Mouse (Mus musculus) Patski (cell line): ENCODE data around the gene Dab1. TPM values are rescaled to one million over a fixed set of nuclear protein-coding genes. Genes with fewer than 3 reads are reported as not detected.

Experiments
- ATAC-seq: fragments of 100-300 bp; one replicate; pipeline ENCODE4 v1.8.0; 2021
- CTCF ChIA-PET: fragments of 350-600 bp; sonication (Branson Sonifier 250); formaldehyde crosslinking; loops from one replicate; lab custom pipeline; 2022; ENCODE audit warnings: inconsistent platforms; lab: Charles Lee
- POLR2A ChIA-PET: fragments of 350-600 bp; sonication (Branson Sonifier 250); formaldehyde crosslinking; loops from one replicate; lab custom pipeline; 2022; ENCODE audit warnings: antibody characterized with exemption, inconsistent platforms; lab: Charles Lee
- DNase-seq: peaks from one replicate; pipeline ENCODE4 v3.0.0-alpha.2; 2011; ENCODE audit warnings: low read depth, low spot score
- H3K27me3 ChIP-seq: fragments of 371-371 bp; one replicate; pipeline ENCODE4 v1.5.1; 2021
- CTCF ChIP-seq: fragments of 100-300 bp; IDR thresholded peaks from one replicate; pipeline ENCODE4 v1.5.1; 2021
- in situ Hi-C: fragments of 300-500 bp; cut with MboI; formaldehyde crosslinking; loops from 3 replicates; pipeline ENCODE4 v1.11.1; 2018; ENCODE audit warnings: low pct_unique_long_range_greater_than_20kb, mixed read lengths
- polyA plus RNA-seq: library from polyadenylated mRNA; unstranded; gene quantifications from one replicate; pipeline ENCODE4 v1.2.3, GENCODE M21; 2021

Gene Dab1
- polyA plus RNA-seq, 1 experiment from 2014 or later, result 0.08 TPM

GRCm38 (mm10) chr4:103737185-103737584, 118.0 kb downstream of the Dab1 start:
- ChIA-PET CTCF (no interaction called here), POLR2A (no interaction called here)
- TF ChIP-seq CTCF, result no peak
- in situ Hi-C loops, result no loop called here
- no peaks in the 10 kb centered on the region for H3K27me3 ChIP-seq
- DNase-seq, result no peak
- ATAC-seq, result no peak

GRCm38 (mm10) chr4:103751249-103751855, 132.2 kb downstream of the Dab1 start:
- DNase-seq (no peak), ATAC-seq (no peak)
- TF ChIP-seq CTCF, result no peak
- in situ Hi-C loops, result no loop called here
- ChIA-PET POLR2A (no interaction called here), CTCF (no interaction called here)
- peaks cover 4% of the 10 kb centered on the region for H3K27me3 ChIP-seq

- DNase-seq, result no peak
- peaks cover 4% of the 10 kb centered on the region for H3K27me3 ChIP-seq
- no peak for TF ChIP-seq CTCF
- in situ Hi-C loops, result no loop called here
- ChIA-PET CTCF (no interaction called here), POLR2A (no interaction called here)
- no peak for ATAC-seq
Measured at GRCm38 (mm10) chr4:103754561-103754960, 135.4 kb downstream of the Dab1 start.

GRCm38 (mm10) chr4:103757241-103757640, 138.1 kb downstream of the Dab1 start:
- no peak for TF ChIP-seq CTCF
- DNase-seq (no peak), ATAC-seq (no peak)
- ChIA-PET POLR2A (interaction anchor here (0.7 kb wide), 1 partner anchor 62 kb away, joined by 7 read pairs; no protein-coding TSS in a partner anchor), CTCF (no interaction called here)
- H3K27me3 ChIP-seq, result peaks cover 4% of the 10 kb centered on the region
- in situ Hi-C loops, result no loop called here

GRCm38 (mm10) chr4:103762416-103762815, 143.3 kb downstream of the Dab1 start:
- in situ Hi-C loops, result no loop called here
- POLR2A ChIA-PET, result no interaction called here
- DNase-seq (no peak), ATAC-seq (no peak)
- no peak for TF ChIP-seq CTCF
- CTCF ChIA-PET, result no interaction called here
- H3K27me3 ChIP-seq, result no peaks in the 10 kb centered on the region

- no peaks in the 10 kb centered on the region for H3K27me3 ChIP-seq
- TF ChIP-seq CTCF, result no peak
- ChIA-PET CTCF (no interaction called here), POLR2A (no interaction called here)
- ATAC-seq (no peak), DNase-seq (no peak)
- in situ Hi-C loops, result no loop called here
Measured at GRCm38 (mm10) chr4:103775712-103776111, 156.6 kb downstream of the Dab1 start.

- no peak for ATAC-seq
- ChIA-PET CTCF (no interaction called here), POLR2A (no interaction called here)
- in situ Hi-C loops, result no loop called here
- no peaks in the 10 kb centered on the region for H3K27me3 ChIP-seq
- no peak for DNase-seq
- no peak for TF ChIP-seq CTCF
Measured at GRCm38 (mm10) chr4:103781398-103781797, 162.2 kb downstream of the Dab1 start.

- DNase-seq, result no peak
- in situ Hi-C loops, result no loop called here
- POLR2A ChIA-PET, result no interaction called here
- no peak for TF ChIP-seq CTCF
- ATAC-seq, result no peak
- CTCF ChIA-PET, result no interaction called here
- H3K27me3 ChIP-seq, result no peaks in the 10 kb centered on the region
Measured at GRCm38 (mm10) chr4:103783561-103784247, 164.5 kb downstream of the Dab1 start.

- in situ Hi-C loops, result no loop called here
- ATAC-seq (no peak), DNase-seq (no peak)
- CTCF ChIA-PET, result interaction anchor here (1.0 kb wide), 1 partner anchor 17 kb away, joined by 3 read pairs; no protein-coding TSS in a partner anchor
- H3K27me3 ChIP-seq, result no peaks in the 10 kb centered on the region
- TF ChIP-seq CTCF, result no peak
- POLR2A ChIA-PET, result no interaction called here
Measured at GRCm38 (mm10) chr4:103793589-103794312, 174.6 kb downstream of the Dab1 start.

- in situ Hi-C loops, result no loop called here
- ATAC-seq (no peak), DNase-seq (no peak)
- POLR2A ChIA-PET, result no interaction called here
- H3K27me3 ChIP-seq, result no peaks in the 10 kb centered on the region
- CTCF ChIA-PET, result no interaction called here
- no peak for TF ChIP-seq CTCF
Measured at GRCm38 (mm10) chr4:103796416-103796815, 177.3 kb downstream of the Dab1 start.

GRCm38 (mm10) chr4:103802439-103802838, 183.3 kb downstream of the Dab1 start:
- ATAC-seq (no peak), DNase-seq (no peak)
- in situ Hi-C loops, result no loop called here
- TF ChIP-seq CTCF, result no peak
- H3K27me3 ChIP-seq, result peaks cover 5% of the 10 kb centered on the region
- ChIA-PET CTCF (no interaction called here), POLR2A (no interaction called here)
